Mouse (Mus musculus): ENCODE data around the gene Havcr1. TPM values are rescaled to one million over a fixed set of nuclear protein-coding genes. Genes with fewer than 3 reads are reported as not detected.
"Not testable (repeated sequence)": the region's sequence is repeated elsewhere in the genome, so short reads cannot be mapped to it uniquely, and the experiment has no call there.

Havcr1 gene
- total RNA-seq (2021) = not detected
- long read RNA-seq, experiment 1 = 0 reads
- long read RNA-seq, experiment 2 = 0 reads

DNA sequence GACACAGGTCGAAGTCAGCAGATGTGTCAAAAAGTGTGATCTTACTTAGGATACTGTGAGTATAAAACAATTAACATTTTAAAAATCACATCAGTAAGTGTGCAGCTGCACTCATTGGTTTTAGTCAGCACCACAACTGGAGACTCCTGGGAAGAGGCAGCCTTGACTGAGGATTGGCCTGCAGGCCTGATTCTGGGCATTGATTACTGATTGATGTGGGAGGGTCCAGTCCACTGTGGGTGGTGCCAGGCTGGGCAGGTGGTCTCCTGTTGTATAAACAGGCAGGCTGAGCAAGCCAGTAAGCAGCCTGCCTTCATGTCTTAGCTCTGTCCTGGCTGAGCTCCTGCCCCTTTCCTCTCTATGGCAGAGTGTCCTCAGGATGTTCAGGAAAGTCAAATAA lies at the start of gene Havcr1:
Havcr1 (plus strand) TSS at position 5 of the 400 bp plus-strand sequence.
- not testable (repeated sequence) for DNase-seq

DNA sequence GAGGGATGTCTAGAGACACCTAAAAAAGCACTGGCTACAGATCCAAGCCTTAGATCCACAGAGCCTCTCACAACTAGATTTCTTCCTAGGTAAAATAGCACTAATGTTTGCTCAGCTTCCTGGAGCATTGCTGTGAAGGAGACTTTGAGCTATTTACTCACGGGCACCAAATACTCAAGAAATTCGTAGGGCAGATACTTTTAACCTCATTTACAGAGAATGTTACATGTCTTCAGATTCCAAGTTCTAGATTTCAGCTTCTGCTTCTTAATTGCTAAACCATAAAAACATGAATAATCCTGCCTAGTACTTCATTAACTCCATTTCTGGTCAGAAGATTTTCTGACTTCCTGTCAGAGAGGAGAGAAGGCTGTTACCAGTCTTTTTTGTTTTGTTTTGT lies 44.7 kb upstream of the Havcr1 start:
- DNase-seq = no peak

GRCm38 (mm10) chr11:46695849-46696248 lies 39.0 kb upstream of the Havcr1 start:
- not testable (repeated sequence) for DNase-seq

- DNase-seq = no peak
These were observed 37.2 kb upstream of the Havcr1 start for GRCm38 (mm10) chr11:46697433-46698277.

DNA sequence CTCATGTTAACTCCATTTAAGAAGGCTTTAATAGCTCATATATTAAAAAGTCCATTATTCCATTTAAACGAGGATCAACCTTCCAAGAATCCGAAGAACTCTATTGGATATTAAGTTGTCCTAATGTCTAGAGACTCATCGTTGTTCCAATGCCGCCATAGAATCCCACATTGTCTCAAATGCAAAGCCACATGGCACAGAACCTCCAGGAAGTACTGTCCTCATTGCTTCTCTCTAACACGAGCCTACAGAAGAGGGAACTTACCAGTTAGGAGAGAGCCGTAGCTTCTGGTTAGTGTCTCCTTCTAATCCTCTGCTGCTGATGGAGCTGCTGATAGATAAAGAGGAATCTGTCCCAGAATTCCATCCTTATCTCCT lies 36.6 kb upstream of the Havcr1 start:
- DNase-seq = no peak

DNA sequence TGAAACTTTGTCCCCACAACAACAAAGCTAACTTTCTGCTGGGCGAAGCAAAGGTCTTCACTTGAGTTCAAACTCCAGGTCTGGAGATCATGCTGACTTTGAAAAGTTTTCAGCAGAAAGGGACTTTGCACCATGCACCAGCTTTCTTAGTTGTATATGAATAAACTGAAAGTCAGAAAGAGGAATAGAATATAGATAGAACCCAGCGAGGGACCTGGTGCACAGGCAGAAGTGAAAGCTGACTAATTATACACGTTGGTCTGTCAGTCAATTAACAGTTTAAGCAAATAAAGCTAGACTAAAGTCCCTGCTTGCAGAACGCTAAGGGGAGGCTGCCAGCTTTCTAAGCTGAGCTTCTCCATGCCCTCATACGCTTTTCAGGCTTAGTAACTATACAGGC lies 36.0 kb upstream of the Havcr1 start:
- DNase-seq = no peak

DNA sequence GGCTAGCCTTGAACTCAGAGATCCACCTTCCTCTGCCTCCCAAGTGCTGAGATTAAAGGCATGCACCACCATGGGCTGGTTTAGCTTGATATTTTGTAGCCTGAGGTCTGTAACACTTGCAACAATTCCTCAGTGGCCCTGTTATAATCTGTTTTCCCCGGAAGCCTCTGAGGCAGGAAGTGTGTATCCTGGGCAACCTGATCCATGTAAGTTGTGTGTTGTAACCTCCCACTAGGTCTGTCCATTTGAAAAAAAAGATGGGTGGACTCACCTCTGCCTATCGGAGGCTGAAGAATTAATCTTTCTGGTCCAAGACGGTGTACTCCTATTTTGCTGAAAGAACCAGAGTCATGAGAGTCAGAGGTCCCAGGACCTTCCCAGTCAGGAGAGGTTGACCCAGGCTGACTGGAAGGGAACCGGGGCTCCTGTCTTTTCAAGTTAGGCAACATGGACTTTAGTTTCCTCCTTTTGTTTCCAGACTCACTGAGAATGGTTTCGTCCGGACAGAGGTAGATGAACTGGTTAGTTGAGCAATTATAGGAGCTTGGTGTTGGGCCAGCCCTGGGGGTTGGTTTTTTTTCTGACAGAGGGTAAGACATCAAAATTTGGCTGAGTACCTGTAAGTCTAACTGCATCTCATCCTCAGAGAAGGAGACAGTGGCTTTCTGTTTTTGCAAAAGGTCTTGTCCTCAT lies 28.1 kb upstream of the Havcr1 start, which contains the start of gene Timd2:
Timd2 (minus strand) TSS at position 398 of the 693 bp plus-strand sequence.
- DNase-seq = no peak

GRCm38 (mm10) chr11:46731541-46732070 lies 3.3 kb upstream of the Havcr1 start:
- no peak for DNase-seq

- peak in 1 of 2 experiments; percentile 11 for DNase-seq
These were observed 1.6 kb upstream of the Havcr1 start for GRCm38 (mm10) chr11:46733242-46733789.

- DNase-seq = no peak
These were observed 263 bp upstream of the Havcr1 start for GRCm38 (mm10) chr11:46734617-46735016.

DNA sequence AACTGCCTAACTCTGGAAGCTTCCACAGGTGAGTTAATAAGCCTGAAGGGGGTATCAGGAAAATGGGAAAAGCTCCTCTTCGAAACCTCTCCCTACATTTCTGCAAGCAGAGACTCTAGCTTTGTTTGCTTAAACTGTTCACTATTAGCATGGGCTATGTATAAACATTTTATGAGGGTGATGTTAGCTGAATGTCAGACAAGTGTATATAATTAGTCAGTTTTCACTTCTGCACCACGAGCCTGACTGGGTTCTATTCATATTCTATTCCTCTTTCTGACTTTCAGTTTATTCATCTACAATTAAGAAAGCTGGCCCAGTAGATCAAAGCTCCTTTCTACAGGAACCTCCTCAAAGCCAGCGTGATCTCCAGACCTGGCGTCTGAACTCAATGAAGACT lies 4.6 kb downstream of the Havcr1 start:
- no peak for DNase-seq

- no peak for DNase-seq
These were observed 6.0 kb downstream of the Havcr1 start for GRCm38 (mm10) chr11:46740886-46741285.

DNA sequence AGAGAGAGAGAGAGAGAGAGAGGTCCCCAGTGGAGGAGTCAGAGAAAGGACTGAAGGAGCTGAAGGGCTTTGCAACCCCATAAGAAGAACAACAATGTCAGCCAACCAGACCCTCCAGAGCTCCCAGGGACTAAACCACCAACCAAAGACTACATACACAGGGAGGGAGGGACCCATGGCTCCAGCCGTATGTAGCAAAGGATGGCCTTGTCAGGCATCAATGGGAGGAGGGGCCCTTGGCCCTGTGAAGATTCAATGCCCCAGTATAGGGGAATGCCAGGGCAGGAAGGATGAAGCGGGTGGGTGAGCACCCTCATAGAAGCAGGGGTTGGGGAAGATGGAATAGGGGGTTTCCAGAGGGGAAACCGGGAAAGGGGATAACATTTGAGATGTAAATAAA lies 6.8 kb downstream of the Havcr1 start:
- DNase-seq = no peak

- DNase-seq = no peak
These were observed 13.1 kb downstream of the Havcr1 start for GRCm38 (mm10) chr11:46747996-46748395.

GRCm38 (mm10) chr11:46753662-46754061 lies 18.8 kb downstream of the Havcr1 start:
- DNase-seq = no peak

- DNase-seq = no peak
These were observed 19.8 kb downstream of the Havcr1 start for GRCm38 (mm10) chr11:46754669-46755068.

DNA sequence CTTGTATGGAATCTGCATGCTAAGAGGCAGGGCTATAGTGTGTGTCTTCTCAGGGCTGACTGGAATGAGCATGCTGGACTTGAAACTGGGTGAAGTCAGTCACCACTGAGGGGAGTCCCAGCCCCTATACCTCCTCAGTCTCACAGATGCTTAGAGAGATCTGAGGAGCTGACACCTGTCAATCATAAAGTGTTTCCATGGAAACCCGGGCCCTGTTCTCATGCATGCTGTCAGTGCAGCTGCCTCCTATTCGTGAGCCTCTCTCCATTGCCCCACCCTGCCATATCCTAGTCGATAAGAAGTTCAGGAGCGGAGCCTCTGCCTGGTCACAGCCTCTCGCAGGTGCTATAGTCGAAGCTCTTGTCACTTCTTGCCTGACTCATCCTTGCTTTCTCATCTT lies 20.8 kb downstream of the Havcr1 start:
- DNase-seq = not testable (repeated sequence)

- no peak for DNase-seq
These were observed 42.0 kb downstream of the Havcr1 start for GRCm38 (mm10) chr11:46776879-46777278.

GRCm38 (mm10) chr11:46779811-46780210 lies 44.9 kb downstream of the Havcr1 start:
- no peak for DNase-seq

- no peak for DNase-seq
These were observed 69.6 kb downstream of the Havcr1 start for GRCm38 (mm10) chr11:46804440-46804839.

- no peak for DNase-seq
These were observed 75.6 kb downstream of the Havcr1 start, which contains the start of gene Timd4 for GRCm38 (mm10) chr11:46810511-46810910. Gene Timd4, plus strand, starts transcription at chr11:46810800.

DNA sequence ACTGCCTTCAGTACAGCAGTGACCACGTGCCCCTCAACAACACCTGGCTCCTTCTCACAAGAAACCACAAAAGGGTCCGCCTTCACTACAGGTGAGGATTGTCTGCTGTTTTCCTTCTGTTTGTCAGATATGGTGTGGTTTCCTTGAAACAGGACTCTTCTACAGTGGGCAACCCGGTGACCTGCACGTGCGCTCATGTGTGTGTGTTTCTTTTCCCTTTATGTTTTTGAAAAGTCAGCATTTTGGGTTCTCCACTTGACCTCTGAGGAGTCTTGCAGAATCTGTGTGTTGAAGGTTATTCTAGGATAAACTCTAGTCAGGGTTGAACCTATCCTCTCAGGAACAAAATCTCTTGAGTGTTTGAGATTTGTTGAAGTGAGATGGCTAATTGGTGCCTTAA lies 82.8 kb downstream of the Havcr1 start:
- DNase-seq = no peak

GRCm38 (mm10) chr11:46819930-46820329 lies 85.0 kb downstream of the Havcr1 start:
- DNase-seq = no peak

All from adrenal gland, postnatal 36 days (tissue).